Mouse (Mus musculus): Measurements from ENCODE around the gene Aurka. TPM values are rescaled to one million over a fixed set of nuclear protein-coding genes. Genes with fewer than 3 reads are reported as not detected.
A peak's percentile ranks its signal among the peaks of the same experiment; 100 is the strongest.

Gene Aurka
- polyA plus RNA-seq, 1 experiment from 2014 or later: 112 TPM

DNA sequence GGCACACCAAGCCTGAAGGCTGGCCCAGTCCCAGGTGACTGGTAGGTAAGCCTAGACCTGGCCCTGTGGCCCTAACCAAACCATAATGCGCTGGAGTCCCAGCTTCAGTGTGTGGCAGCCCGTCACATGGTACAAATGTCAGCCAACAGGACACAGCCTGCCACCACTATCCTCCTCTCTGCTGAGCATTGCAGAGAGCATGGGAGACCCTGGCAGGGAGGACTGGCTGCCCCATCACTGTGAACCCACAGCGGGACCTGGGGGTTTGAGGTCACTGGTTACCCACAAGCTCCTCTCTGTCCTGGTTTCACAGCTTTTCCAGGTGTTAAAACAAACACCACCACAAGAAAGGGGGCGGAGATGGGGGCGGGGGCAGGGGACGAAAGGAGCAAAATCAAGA lies 20.0 kb upstream of the Aurka start:
- no peaks in the 10 kb centered on the region for H3K36me3 ChIP-seq (ENCODE audit: insufficient read depth, low read length)
- no peaks in the 10 kb centered on the region for H3K27me3 ChIP-seq (ENCODE audit: insufficient read depth, low read length)
- H3K9ac ChIP-seq (replicated peaks; ENCODE audit: low read length): no peak overlapping the region
- WGBS: 23% methylated on average over 6 of the region's 6 CpGs
- no peak for ATAC-seq (ENCODE audit: low FRiP score, low TSS enrichment)
- no peak overlapping the region for H3K27ac ChIP-seq (ENCODE audit: low read length)
- H3K4me3 ChIP-seq (ENCODE audit: low read length): no peak overlapping the region
- H3K9me3 ChIP-seq (ENCODE audit: low read length): no peaks in the 10 kb centered on the region
- H3K4me1 ChIP-seq (ENCODE audit: insufficient read depth, low read length): no peaks in the 10 kb centered on the region
- H3K4me2 ChIP-seq (replicated peaks; ENCODE audit: low read depth, low read length): no peak overlapping the region

DNA sequence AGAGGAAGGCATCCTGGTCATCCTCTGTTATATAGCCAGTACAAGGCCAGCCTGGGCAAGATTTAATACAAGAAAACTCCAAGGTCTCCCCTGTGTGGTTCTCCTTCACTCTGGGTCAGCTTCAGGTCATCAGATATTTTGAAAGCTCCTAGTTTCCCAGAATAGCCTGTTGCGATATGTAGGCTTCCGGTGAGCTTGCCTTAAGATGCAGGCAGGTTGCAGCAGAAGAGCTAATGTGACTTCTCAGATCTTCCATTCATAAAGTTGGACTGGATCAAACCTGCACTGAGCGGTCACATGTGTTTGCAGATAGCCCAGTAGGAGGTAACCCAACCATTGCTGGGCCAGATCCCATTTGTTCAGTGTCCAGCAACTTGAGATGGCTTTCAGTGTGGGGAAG lies 14.4 kb upstream of the Aurka start:
- no peak for ATAC-seq (ENCODE audit: low FRiP score, low TSS enrichment)
- 88% methylated on average over 3 of the region's 3 CpGs for WGBS
- Histone ChIP-seq H3K9me3 (ENCODE audit: low read length) (no peaks in the 10 kb centered on the region), H3K27ac (ENCODE audit: low read length) (no peak overlapping the region), H3K4me3 (ENCODE audit: low read length) (no peak overlapping the region), H3K27me3 (ENCODE audit: insufficient read depth, low read length) (no peaks in the 10 kb centered on the region), H3K4me1 (ENCODE audit: insufficient read depth, low read length) (no peaks in the 10 kb centered on the region), H3K9ac (replicated peaks; ENCODE audit: low read length) (no peak overlapping the region), H3K4me2 (replicated peaks; ENCODE audit: low read depth, low read length) (no peak overlapping the region), H3K36me3 (ENCODE audit: insufficient read depth, low read length) (peaks cover 32% of the 10 kb centered on the region)

DNA sequence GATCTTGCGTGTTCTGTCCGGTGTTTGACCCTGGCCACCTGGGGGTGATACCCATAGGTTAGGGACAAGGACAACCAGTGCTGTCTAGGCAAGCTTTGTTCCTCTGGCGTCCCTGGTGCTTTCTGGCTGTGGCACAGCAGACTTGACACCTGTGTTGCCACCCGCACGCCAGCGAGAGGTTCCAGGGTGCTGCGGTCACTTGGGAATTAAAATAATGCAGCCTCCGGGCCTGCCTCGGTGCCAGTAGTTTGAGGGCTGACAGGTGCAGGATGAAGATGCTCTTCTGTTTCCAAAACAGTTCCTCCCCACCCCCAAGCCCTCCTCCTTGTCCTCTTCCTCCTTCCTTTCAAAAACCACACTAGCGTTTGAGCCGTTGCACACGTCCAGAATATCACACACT lies 11.6 kb upstream of the Aurka start:
- no peaks in the 10 kb centered on the region for H3K27me3 ChIP-seq (ENCODE audit: insufficient read depth, low read length)

DNA sequence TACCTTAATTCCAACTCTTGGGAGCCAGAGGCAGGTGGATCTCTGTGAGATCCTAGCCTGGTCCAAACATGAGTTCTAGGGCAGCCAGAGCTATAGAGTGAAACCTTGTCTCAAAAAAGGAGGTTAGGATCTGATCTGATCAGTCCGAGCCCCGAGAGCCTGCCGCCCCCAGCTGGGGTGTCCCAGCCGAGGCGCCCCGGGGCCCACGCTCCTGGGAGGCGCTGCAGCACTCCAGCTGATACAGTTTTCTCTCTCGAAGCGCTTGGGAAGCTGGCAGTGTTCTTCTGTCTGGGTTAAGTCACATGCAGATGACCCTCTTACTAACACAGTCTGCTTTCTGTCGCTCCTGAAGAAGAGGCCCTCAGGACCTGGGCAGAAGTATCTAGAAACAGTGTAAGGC lies 11.0 kb upstream of the Aurka start:
- H3K4me1 ChIP-seq (ENCODE audit: insufficient read depth, low read length): no peaks in the 10 kb centered on the region
- H3K9ac ChIP-seq (replicated peaks; ENCODE audit: low read length): no peak overlapping the region
- no peaks in the 10 kb centered on the region for H3K9me3 ChIP-seq (ENCODE audit: low read length)
- H3K27ac ChIP-seq (ENCODE audit: low read length): no peak overlapping the region
- WGBS: 94% methylated on average over 11 of the region's 11 CpGs
- no peak for ATAC-seq (ENCODE audit: low FRiP score, low TSS enrichment)
- H3K36me3 ChIP-seq (ENCODE audit: insufficient read depth, low read length): peaks cover 63% of the 10 kb centered on the region
- H3K4me3 ChIP-seq (ENCODE audit: low read length): no peak overlapping the region
- no peak overlapping the region for H3K4me2 ChIP-seq (replicated peaks; ENCODE audit: low read depth, low read length)
- H3K27me3 ChIP-seq (ENCODE audit: insufficient read depth, low read length): no peaks in the 10 kb centered on the region

More for the DNA sequence above, 11.6 kb upstream of the Aurka start:
- H3K4me1 ChIP-seq (ENCODE audit: insufficient read depth, low read length): no peaks in the 10 kb centered on the region
- H3K9ac ChIP-seq (replicated peaks; ENCODE audit: low read length): no peak overlapping the region
- peaks cover 59% of the 10 kb centered on the region for H3K36me3 ChIP-seq (ENCODE audit: insufficient read depth, low read length)
- ATAC-seq (ENCODE audit: low FRiP score, low TSS enrichment): no peak
- 86% methylated on average over 12 of the region's 12 CpGs for WGBS
- H3K9me3 ChIP-seq (ENCODE audit: low read length): no peaks in the 10 kb centered on the region
- H3K4me3 ChIP-seq (ENCODE audit: low read length): no peak overlapping the region
- no peak overlapping the region for H3K27ac ChIP-seq (ENCODE audit: low read length)
- H3K4me2 ChIP-seq (replicated peaks; ENCODE audit: low read depth, low read length): no peak overlapping the region

DNA sequence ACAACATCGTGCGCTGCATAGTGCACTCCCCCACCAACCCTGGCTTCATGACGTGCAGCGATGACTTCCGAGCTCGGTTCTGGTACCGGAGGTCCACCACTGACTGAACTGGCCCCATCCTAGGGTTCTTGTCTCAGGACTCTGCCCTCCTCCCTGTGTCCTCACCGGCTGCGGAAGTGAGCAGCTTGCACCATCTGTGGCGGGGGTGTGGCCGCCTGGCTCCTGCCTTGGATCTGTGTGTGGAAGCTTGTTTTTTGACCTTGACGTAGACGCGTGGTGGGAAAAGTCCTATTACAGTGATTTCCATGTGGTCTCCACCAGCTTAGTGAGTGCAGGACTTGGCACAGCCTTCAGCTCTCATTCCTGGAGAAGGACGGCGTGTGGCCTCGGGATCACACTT lies 10.2 kb upstream of the Aurka start:
- Histone ChIP-seq H3K4me1 (ENCODE audit: insufficient read depth, low read length) (no peaks in the 10 kb centered on the region), H3K36me3 (ENCODE audit: insufficient read depth, low read length) (peaks cover 71% of the 10 kb centered on the region), H3K4me3 (ENCODE audit: low read length) (no peak overlapping the region), H3K9me3 (ENCODE audit: low read length) (no peaks in the 10 kb centered on the region), H3K9ac (replicated peaks; ENCODE audit: low read length) (no peak overlapping the region), H3K27me3 (ENCODE audit: insufficient read depth, low read length) (no peaks in the 10 kb centered on the region), H3K27ac (ENCODE audit: low read length) (no peak overlapping the region), H3K4me2 (replicated peaks; ENCODE audit: low read depth, low read length) (no peak overlapping the region)
- WGBS: 94% methylated on average over 17 of the region's 17 CpGs
- no peak for ATAC-seq (ENCODE audit: low FRiP score, low TSS enrichment)

DNA sequence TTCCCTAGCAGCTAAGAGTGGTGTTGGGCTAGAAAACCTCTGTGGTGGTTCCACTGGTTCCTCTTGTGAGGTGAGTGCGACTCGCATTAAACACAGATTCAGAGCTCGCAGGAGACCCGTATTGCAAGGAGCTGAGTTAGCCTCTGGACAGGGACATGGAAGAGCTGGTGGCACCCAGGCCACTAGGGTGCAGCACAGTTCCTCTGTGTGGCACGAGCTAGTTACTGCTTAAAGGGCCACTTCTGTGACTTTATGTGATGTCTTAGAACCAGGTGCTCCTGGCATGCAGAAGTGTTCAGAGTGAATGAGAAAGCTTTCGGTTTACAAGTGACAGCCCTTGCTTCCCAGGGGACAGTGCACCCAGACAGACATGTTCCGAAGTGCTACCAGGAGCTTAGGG lies 8.0 kb upstream of the Aurka start:
- no peak for ATAC-seq (ENCODE audit: low FRiP score, low TSS enrichment)
- no peak overlapping the region for H3K4me3 ChIP-seq (ENCODE audit: low read length)
- H3K4me2 ChIP-seq (replicated peaks; ENCODE audit: low read depth, low read length): no peak overlapping the region

DNA sequence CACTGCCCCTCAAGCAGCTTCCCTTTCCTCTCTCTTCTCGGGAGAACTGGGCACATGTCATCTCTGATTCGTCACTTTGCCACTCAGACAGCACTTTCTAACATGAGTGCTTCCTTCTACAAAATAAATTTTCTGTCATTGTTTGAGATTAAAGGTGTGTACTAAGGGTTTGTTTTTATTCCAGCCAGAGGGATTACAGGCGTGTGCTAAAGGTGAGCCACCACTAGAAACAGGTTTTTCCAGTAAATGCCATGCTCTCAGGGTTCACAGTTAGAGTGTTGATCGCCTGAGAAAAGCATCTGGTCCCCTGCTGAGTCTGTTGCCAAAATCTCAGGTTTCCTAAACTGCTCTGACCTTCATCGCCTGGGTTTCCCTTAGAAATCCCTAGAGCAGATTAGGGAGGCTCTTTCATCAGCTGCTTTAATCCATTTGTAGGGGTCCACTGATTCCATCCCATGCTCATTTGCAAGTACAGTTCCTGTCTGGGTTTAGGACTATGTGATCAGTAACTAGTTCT lies 6.7 kb upstream of the Aurka start:
- H3K9me3 ChIP-seq (ENCODE audit: low read length): no peaks in the 10 kb centered on the region
- no peak overlapping the region for H3K4me3 ChIP-seq (ENCODE audit: low read length)
- no peak overlapping the region for H3K4me2 ChIP-seq (replicated peaks; ENCODE audit: low read depth, low read length)
- no peaks in the 10 kb centered on the region for H3K27me3 ChIP-seq (ENCODE audit: insufficient read depth, low read length)
- peaks cover 89% of the 10 kb centered on the region for H3K36me3 ChIP-seq (ENCODE audit: insufficient read depth, low read length)
- H3K27ac ChIP-seq (ENCODE audit: low read length): no peak overlapping the region
- 71% methylated on average over 5 of the region's 5 CpGs for WGBS
- H3K4me1 ChIP-seq (ENCODE audit: insufficient read depth, low read length): peaks cover 4% of the 10 kb centered on the region
- no peak overlapping the region for H3K9ac ChIP-seq (replicated peaks; ENCODE audit: low read length)
- no peak for ATAC-seq (ENCODE audit: low FRiP score, low TSS enrichment)

More for the DNA sequence above, 8.0 kb upstream of the Aurka start:
- Histone ChIP-seq H3K27ac (ENCODE audit: low read length) (no peak overlapping the region), H3K9me3 (ENCODE audit: low read length) (no peaks in the 10 kb centered on the region), H3K27me3 (ENCODE audit: insufficient read depth, low read length) (no peaks in the 10 kb centered on the region), H3K36me3 (ENCODE audit: insufficient read depth, low read length) (peaks cover 88% of the 10 kb centered on the region), H3K4me1 (ENCODE audit: insufficient read depth, low read length) (no peaks in the 10 kb centered on the region), H3K9ac (replicated peaks; ENCODE audit: low read length) (no peak overlapping the region)
- 70% methylated on average over 7 of the region's 7 CpGs for WGBS

DNA sequence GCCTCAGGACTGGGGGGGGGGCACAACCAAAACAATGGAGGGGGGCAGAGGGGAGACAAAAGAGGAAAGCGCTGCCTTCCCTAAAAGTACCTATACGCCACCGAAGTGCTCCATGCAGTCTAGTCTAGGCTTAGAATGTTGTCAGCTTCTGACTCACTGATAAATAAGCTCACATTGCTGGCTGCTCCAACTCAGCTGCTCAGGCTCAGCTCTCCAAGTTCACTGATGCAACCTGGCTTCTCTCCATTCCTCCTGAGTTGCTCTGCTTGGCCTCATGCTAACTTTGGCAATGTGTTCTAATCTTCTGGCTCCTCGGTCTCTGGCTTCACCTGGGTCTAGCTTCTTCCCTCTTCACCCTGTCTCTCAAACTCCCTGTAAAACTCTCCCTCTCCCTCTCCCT lies 6.2 kb upstream of the Aurka start:
- H3K27ac ChIP-seq (ENCODE audit: low read length): no peak overlapping the region
- H3K4me2 ChIP-seq (replicated peaks; ENCODE audit: low read depth, low read length): no peak overlapping the region
- no peak overlapping the region for H3K4me3 ChIP-seq (ENCODE audit: low read length)
- no peaks in the 10 kb centered on the region for H3K27me3 ChIP-seq (ENCODE audit: insufficient read depth, low read length)
- peaks cover 84% of the 10 kb centered on the region for H3K36me3 ChIP-seq (ENCODE audit: insufficient read depth, low read length)
- no peak overlapping the region for H3K9ac ChIP-seq (replicated peaks; ENCODE audit: low read length)
- H3K4me1 ChIP-seq (ENCODE audit: insufficient read depth, low read length): peaks cover 9% of the 10 kb centered on the region
- H3K9me3 ChIP-seq (ENCODE audit: low read length): no peaks in the 10 kb centered on the region
- no peak for ATAC-seq (ENCODE audit: low FRiP score, low TSS enrichment)
- WGBS: 97% methylated on average over 4 of the region's 4 CpGs

DNA sequence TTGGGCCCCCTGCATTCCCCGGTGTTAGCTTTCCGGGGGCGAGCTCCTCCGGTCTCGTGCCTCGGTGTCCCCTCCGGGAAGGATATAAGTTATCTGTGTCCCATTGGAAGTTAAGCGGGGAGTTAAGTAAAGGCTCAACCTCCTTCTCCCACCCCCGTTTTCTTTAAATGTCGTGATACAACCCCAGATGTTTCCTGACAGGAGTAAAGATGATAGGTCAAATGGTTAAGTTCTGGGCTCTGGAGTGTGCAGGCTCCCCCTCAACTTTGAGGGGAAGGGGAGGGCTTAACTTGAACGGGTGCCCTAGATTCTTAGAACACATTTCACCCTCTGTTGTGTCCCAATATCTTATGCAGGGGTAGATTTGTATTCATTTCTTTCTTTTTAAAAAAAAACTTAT lies 923 bp upstream of the Aurka start:
- no peak for ATAC-seq (ENCODE audit: low FRiP score, low TSS enrichment)
- Histone ChIP-seq H3K4me3 (ENCODE audit: low read length) (peak overlapping the region; percentile 67), H3K9me3 (ENCODE audit: low read length) (no peaks in the 10 kb centered on the region)

DNA sequence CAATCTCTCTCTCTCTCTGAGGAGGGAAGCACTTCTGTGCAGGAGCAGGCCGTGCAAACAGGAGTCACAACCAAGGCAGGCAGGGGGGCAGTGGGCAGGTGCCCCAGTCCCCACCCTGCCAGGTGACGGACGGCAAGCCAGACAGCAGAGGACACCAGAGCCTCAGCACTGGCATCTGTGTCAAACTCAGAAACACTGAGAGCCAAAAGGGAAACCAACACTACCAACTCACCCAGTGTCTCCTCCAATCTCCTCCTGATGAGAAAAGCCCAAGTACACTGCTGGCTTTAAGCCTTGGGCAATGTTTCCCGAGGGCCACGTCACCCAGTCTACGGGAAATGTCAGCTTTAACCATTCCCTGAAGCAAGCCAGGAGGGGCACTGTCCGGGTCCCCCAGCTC lies 7.2 kb downstream of the Aurka start:
- Histone ChIP-seq H3K9ac (replicated peaks; ENCODE audit: low read length) (no peak overlapping the region), H3K9me3 (ENCODE audit: low read length) (no peaks in the 10 kb centered on the region), H3K27ac (ENCODE audit: low read length) (no peak overlapping the region), H3K4me1 (ENCODE audit: insufficient read depth, low read length) (peaks cover 2% of the 10 kb centered on the region; the same call in 1 of the 2 replicates), H3K4me3 (ENCODE audit: low read length) (no peak overlapping the region), H3K27me3 (ENCODE audit: insufficient read depth, low read length) (no peaks in the 10 kb centered on the region), H3K36me3 (ENCODE audit: insufficient read depth, low read length) (peaks cover 77% of the 10 kb centered on the region), H3K4me2 (replicated peaks; ENCODE audit: low read depth, low read length) (no peak overlapping the region)
- no peak for ATAC-seq (ENCODE audit: low FRiP score, low TSS enrichment)
- 92% methylated on average over 7 of the region's 7 CpGs for WGBS

More for the DNA sequence above, 923 bp upstream of the Aurka start:
- Histone ChIP-seq H3K27me3 (ENCODE audit: insufficient read depth, low read length) (no peaks in the 10 kb centered on the region), H3K9ac (replicated peaks; ENCODE audit: low read length) (peak overlapping the region; percentile 80), H3K4me2 (replicated peaks; ENCODE audit: low read depth, low read length) (peak overlapping the region; percentile 67), H3K27ac (ENCODE audit: low read length) (peak overlapping the region; percentile 93), H3K4me1 (ENCODE audit: insufficient read depth, low read length) (peaks cover 31% of the 10 kb centered on the region), H3K36me3 (ENCODE audit: insufficient read depth, low read length) (peaks cover 48% of the 10 kb centered on the region)
- under 1% methylated on average over 11 of the region's 11 CpGs for whole genome bisulfite sequencing
